Mouse (Mus musculus) lung, postnatal 0 days (tissue): ENCODE measurements at regions not wholly inside any gene's neighbourhood (a gene's known extent, or its start where the extent isn't known, plus 50 kb on each side); places are given as distances from the start of the nearest gene placed in this dataset.
A peak's percentile ranks its signal among the peaks of the same experiment; 100 is the strongest.

Source experiments
- CTCF ChIP-seq: IDR thresholded peaks from 2 replicates; pipeline ENCODE4 v1.5.1; 2016; ENCODE audit warnings: antibody characterized with exemption, mild to moderate bottlenecking
- EP300 ChIP-seq: IDR thresholded peaks from 2 replicates; pipeline ENCODE4 v1.6.1; 2016; ENCODE audit warnings: antibody characterized with exemption, mild to moderate bottlenecking, control low read depth

DNA sequence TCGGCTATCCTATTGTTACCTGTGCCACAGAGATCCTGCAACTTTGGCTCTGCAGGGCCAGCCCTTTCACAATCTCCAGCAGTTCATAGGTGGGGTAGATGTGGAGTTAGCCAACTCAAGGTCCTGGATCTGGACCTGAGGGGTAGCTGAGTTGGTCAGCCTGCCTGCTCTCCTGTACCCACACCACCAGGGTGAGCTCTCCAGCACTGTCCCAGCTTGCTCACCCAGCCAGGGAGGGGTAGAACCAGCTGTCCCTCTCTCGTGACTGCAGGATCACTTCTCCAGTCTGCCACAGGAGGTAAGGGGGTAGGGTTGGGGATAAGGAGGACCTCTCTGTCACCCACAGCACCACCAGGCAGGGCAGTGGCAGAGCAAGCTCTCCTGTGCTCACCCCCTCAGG lies 104.6 kb upstream of the Arid1b start:
- TF ChIP-seq CTCF, result peak; percentile 44
- no peak for TF ChIP-seq EP300
